Comparison of ENCODE assay signal across 8 mouse cellular contexts in genomic region chr11:44696539-44697201, GRCm38 (mm10).
A peak's percentile ranks its signal among the peaks of the same experiment; 100 is the strongest.
DNase-seq lines count a peak whose midpoint lies in the region; TF ChIP-seq lines count a peak whose summit lies in the region.
"Had no signal": no experiment of that assay in that cellular context is flagged by ENCODE, and none has a peak within 500 bp of the region (broad histone marks: within the 10 kb centered on the region; RNA-seq: fewer than 3 reads in every experiment).

No protein-coding gene starts in this region.

- no peak for TF ChIP-seq POLR2A in ES-Bruce4 (IDR thresholded peaks at IDR 0.05; ENCODE audit: insufficient read depth, low read length)

- TF ChIP-seq CTCF in ES-Bruce4 (IDR thresholded peaks at IDR 0.05; ENCODE audit: low read depth, low read length) = no peak

- peak; percentile 60 for DNase-seq in R1 (ENCODE audit: low read depth, low spot score)
- DNase-seq in forebrain, embryonic 10.5 days (ENCODE audit: extremely low spot score, low spot score) = peak; percentile 73
- DNase-seq in lung, postnatal 4 days = peak; percentile 57 to 79
- DNase-seq in spleen, postnatal 4 days (ENCODE audit: low spot score in 2 of 2) = no peak
- DNase-seq in ovary, postnatal 14 days (ENCODE audit: low spot score) = no peak
- DNase-seq in frontal cortex, adult 2 months (ENCODE audit: extremely low spot score in 1 of 2, low spot score in 1 of 2) = no peak

- WGBS in forebrain, embryonic 10.5 days = 5% methylated on average over 16 of the region's 16 CpGs

- 0 out of 2 replicates have a peak, but pooled peaks have one; percentile 42 for TF ChIP-seq EP300 in ES-Bruce4 (IDR thresholded peaks at IDR 0.05; ENCODE audit: insufficient read depth, low read depth, low read length)

- peaks cover 2% of the 10 kb centered on the region for H3K4me1 ChIP-seq in ES-Bruce4 (ENCODE audit: control insufficient read depth, insufficient read depth, low read length)
- H3K4me1 ChIP-seq in forebrain, embryonic 10.5 days = peaks cover 53% of the 10 kb centered on the region

- no peaks in the 10 kb centered on the region for H3K36me3 ChIP-seq in ES-Bruce4 (ENCODE audit: control insufficient read depth, insufficient read depth, low read length, poor library complexity, severe bottlenecking)
- H3K36me3 ChIP-seq in forebrain, embryonic 10.5 days (replicated peaks) = no peaks in the 10 kb centered on the region

- no peaks in the 10 kb centered on the region for H3K27me3 ChIP-seq in ES-Bruce4 (ENCODE audit: control insufficient read depth, insufficient read depth, low read length, poor library complexity, severe bottlenecking)
- H3K27me3 ChIP-seq in forebrain, embryonic 10.5 days (ENCODE audit: poor library complexity, severe bottlenecking) = peaks cover 40% of the 10 kb centered on the region

- H3K4me3 ChIP-seq in ES-Bruce4 (ENCODE audit: low read depth, low read length) = no peak overlapping the region
- peak overlapping the region; percentile 36 for H3K4me3 ChIP-seq in forebrain, embryonic 10.5 days
- H3K4me3 ChIP-seq: myocyte had no signal

- no peaks in the 10 kb centered on the region for H3K9me3 ChIP-seq in ES-Bruce4 (replicated peaks; ENCODE audit: control insufficient read depth, insufficient read depth, low read length, poor library complexity, severe bottlenecking)
- no peaks in the 10 kb centered on the region for H3K9me3 ChIP-seq in forebrain, embryonic 10.5 days

- H3K9ac ChIP-seq in ES-Bruce4 (ENCODE audit: low read depth, poor library complexity, severe bottlenecking) = no peak overlapping the region

- H3K27ac ChIP-seq in ES-Bruce4 (ENCODE audit: insufficient read depth, low read length) = peak overlapping the region; percentile 40; the same call in 1 of the 2 replicates
- H3K27ac ChIP-seq in forebrain, embryonic 10.5 days = peak overlapping the region; percentile 74

Comparison
In these comparisons a context has a peak if more than half of its experiments do, and no peak if none do; other contexts are left out.
1. DNase-seq: peak in R1 (single experiment), forebrain, embryonic 10.5 days (single experiment) and lung, postnatal 4 days (2 of 2); none in spleen, postnatal 4 days (0 of 2), ovary, postnatal 14 days (single experiment) and frontal cortex, adult 2 months (0 of 2).